Mouse (Mus musculus) intestine, postnatal 0 days (tissue): ENCODE data around the gene Ptgir. TPM values are rescaled to one million over a fixed set of nuclear protein-coding genes. Genes with fewer than 3 reads are reported as not detected.

Experiments used
- ATAC-seq: fragments of 200-750 bp; cut with Nextera tagmentation; 2 replicates; pipeline ENCODE4 v1.8.0; 2017; ENCODE audit warnings: mild to moderate bottlenecking, moderate TSS enrichment, moderate library complexity
- H3K27ac ChIP-seq: fragments of 300-500 bp; sonication (generic); 2 replicates; pipeline ENCODE4 v1.5.1; 2014; ENCODE audit warnings: mild to moderate bottlenecking, low read depth, low read length, moderate library complexity
- H3K27me3 ChIP-seq: fragments of 300-500 bp; sonication (generic); replicated peaks from 2 replicates; pipeline ENCODE4 v1.6.1; 2014; ENCODE audit warnings: low read length, mixed read lengths; ENCODE audit not compliant: control insufficient read depth, insufficient read depth
- H3K36me3 ChIP-seq: fragments of 300-500 bp; sonication (generic); 2 replicates; pipeline ENCODE4 v1.6.1; 2014; ENCODE audit warnings: mild to moderate bottlenecking, moderate library complexity; ENCODE audit not compliant: control insufficient read depth, insufficient read depth
- H3K4me1 ChIP-seq: fragments of 300-500 bp; sonication (generic); replicated peaks from 2 replicates; pipeline ENCODE4 v1.6.1; 2014; ENCODE audit warnings: antibody characterized with exemption, low read length, mixed read lengths; ENCODE audit not compliant: control insufficient read depth, insufficient read depth
- H3K4me2 ChIP-seq: fragments of 300-500 bp; sonication (generic); replicated peaks from 2 replicates; pipeline ENCODE4 v1.6.1; 2014; ENCODE audit warnings: low read depth, mild to moderate bottlenecking, moderate library complexity
- H3K4me3 ChIP-seq: fragments of 300-500 bp; sonication (generic); 2 replicates; pipeline ENCODE4 v1.5.1; 2014; ENCODE audit warnings: low read depth, low read length
- H3K9ac ChIP-seq: fragments of 300-500 bp; sonication (generic); 2 replicates; pipeline ENCODE4 v1.6.1; 2014; ENCODE audit warnings: mild to moderate bottlenecking, low read depth, low read length
- H3K9me3 ChIP-seq: fragments of 300-500 bp; sonication (generic); 2 replicates; pipeline ENCODE4 v1.6.1; 2016; ENCODE audit warnings: mixed run types; ENCODE audit not compliant: control insufficient read depth
- CTCF ChIP-seq: sonication (generic); IDR thresholded peaks from 2 replicates; pipeline ENCODE4 v1.5.1; 2016; ENCODE audit warnings: low read depth, mild to moderate bottlenecking, control low read depth, antibody characterized with exemption, moderate library complexity
- WGBS: fragments of 180-500 bp; shearing (Covaris S2); extraction: QIAGEN DNeasy Blood & Tissue Kit; methylation state at CpG from one replicate; pipeline ENCODE4 v1.1.7; 2014; 5-methylcytosine and 5-hydroxymethylcytosine counted together
- polyA plus RNA-seq: library from polyadenylated mRNA; unstranded; fragments of >200 nt; fragmentation: Nextera tagmentation; extraction: Ambion mirVana; gene quantifications from 2 replicates; pipeline ENCODE4 v1.2.1, GENCODE M21; 2015

The Ptgir gene
- polyA plus RNA-seq, 1 experiment from 2014 or later, result 1.7 TPM

DNA sequence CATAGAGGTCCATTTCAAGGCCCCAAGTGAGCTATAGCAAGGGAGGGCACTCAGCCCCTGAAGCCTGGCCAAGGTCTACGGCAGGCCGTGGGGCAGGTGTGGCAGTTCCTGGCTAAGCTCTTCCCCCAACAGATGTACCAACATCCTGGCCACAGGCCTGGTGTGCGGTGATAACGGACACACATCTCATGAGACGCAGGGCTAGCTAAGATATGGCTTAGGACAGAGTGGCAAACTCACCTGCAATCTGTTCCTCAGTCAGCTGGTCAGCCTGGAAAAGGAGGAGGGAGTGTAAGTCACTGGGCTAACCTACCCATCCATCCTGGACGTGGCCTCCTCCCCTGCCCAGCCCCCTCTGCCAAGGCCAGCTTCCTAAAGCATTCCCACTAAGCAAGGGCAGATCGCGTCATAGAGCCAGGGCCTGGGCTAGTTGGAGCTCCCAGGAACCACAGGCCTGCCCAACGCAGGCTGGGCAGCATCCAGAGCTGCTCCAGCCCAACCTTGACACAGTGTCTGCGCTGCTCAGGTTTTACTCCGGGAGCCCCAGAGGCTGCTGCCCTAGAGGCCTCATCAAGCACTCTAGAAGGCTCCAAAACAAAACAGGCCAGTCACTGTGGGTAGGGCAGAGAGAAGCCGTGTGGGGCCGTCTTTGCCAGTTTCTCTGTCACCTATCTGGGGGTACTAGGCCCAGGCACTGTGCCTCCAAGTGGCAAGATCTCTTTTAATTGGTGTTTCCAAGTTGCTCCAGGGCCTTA is 13.3 kb downstream of the Ptgir start:
- Histone ChIP-seq H3K9ac (no peak overlapping the region; the same call in 1 of the 2 replicates), H3K9me3 (no peaks in the 10 kb centered on the region), H3K4me1 (peaks cover 9% of the 10 kb centered on the region; the same call in 1 of the 2 replicates), H3K4me3 (no peak overlapping the region), H3K27ac (no peak overlapping the region), H3K27me3 (no peaks in the 10 kb centered on the region), H3K36me3 (peaks cover 43% of the 10 kb centered on the region), H3K4me2 (peak overlapping the region; percentile 32)
- no peak for TF ChIP-seq CTCF
- WGBS, result 65% methylated on average over 13 of the region's 13 CpGs
- no peak for ATAC-seq

DNA sequence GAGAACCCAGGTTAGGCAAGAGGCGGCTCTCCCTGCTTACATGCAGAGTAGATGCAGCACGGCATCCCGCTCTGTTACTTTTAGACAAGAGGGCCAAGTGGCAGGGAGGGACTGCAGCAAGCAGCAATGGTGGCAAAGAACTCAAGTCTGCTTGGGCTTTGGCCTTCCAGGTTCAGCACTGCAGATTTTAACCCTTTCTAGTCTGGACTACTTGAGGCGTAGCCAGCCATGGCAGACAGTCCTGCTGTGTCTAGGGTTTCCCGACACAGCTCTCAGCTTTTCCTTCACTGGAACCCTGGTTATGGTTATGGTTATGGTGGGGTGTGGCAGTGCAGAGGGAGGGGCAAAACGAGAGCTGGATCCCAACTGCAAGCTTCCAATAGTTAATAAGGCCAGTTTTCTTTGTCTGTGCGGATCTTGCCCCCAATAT is 13.9 kb downstream of the Ptgir start:
- H3K27me3 ChIP-seq, result no peaks in the 10 kb centered on the region
- TF ChIP-seq CTCF, result no peak
- H3K9me3 ChIP-seq, result no peaks in the 10 kb centered on the region
- H3K36me3 ChIP-seq, result peaks cover 38% of the 10 kb centered on the region
- peak overlapping the region; percentile 32 for H3K4me2 ChIP-seq
- no peak overlapping the region for H3K27ac ChIP-seq
- H3K4me1 ChIP-seq, result peaks cover 9% of the 10 kb centered on the region; the same call in 1 of the 2 replicates
- 54% methylated on average over 7 of the region's 7 CpGs for WGBS
- no peak for ATAC-seq
- H3K4me3 ChIP-seq, result no peak overlapping the region
- H3K9ac ChIP-seq, result no peak overlapping the region

DNA sequence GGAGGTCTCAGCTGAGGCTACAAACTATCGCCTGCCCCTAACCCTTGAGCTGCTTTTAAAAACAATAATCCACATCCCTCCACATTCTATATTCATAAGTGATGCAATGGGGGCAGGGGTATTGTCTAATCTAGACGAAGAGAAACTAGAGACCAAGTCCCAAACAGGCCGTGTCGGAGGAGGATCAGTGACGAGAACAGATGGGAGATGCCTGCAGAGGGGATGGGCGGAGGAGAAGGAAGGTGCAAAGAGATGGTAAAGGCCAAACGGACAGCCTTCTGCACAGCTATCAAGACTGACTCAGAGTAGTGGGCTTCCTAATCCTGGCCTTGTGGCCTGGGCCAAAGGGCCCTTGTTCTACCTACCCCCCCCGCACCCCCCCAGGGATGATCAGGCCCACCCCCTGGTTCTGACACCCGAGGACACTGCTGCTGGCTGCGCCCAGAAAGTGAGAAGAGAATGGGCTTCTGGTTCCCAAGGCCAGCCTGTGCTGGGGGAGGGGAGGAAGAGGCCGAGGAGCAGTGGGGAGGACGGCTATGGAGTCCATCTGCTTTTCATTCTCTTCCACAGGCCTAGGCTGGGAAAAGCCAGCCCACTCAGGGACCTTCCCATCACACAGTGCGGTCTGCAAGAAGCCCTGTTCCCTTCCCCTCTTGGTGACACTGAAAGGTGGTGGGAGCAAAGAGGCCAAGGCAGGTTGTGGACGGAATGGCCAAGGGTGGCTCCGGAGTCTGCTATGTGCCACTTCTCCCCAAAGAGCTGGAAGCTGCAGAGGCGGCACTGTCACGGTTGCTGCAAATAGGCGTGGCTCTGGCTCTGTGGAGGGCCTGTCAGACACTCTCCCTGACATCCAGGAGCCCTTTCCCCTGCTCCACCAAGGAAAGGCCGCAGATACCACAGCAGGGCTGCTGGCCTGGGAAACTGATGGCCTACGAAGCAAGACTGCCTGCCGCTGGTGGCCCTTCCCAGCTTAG is 14.8 kb downstream of the Ptgir start:
- ATAC-seq, result no peak
- no peak for TF ChIP-seq CTCF
- Histone ChIP-seq H3K4me2 (peak overlapping the region; percentile 84), H3K27ac (peak overlapping the region; percentile 94), H3K9ac (peak overlapping the region; percentile 80), H3K4me1 (peaks cover 9% of the 10 kb centered on the region; the same call in 1 of the 2 replicates), H3K9me3 (no peaks in the 10 kb centered on the region), H3K36me3 (peaks cover 30% of the 10 kb centered on the region), H3K4me3 (peak overlapping the region; percentile 91), H3K27me3 (no peaks in the 10 kb centered on the region)
- 30% methylated on average over 21 of the region's 21 CpGs for WGBS

DNA sequence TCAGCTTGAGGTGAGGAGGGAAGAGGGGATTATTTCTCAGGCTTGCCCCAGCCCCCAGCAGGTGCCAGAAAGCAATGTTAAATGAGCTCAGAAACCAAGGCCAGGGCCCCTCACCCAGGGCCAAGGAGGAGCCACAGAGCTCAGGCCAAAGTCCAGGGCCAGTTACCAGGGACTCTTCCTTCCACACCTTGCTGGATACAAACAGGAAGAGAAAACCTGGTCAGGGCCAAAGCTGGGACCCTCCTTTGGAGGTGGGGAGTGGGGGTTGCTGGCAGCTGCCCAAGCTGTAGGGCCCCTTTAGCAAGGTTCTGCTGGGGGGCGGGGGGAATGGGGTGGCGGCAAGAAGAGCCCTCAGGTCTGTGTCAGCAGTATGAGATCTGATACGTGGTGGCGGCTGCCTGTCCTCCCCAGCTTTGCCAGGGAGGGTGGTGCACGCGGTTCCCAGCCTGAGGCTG is 15.6 kb downstream of the Ptgir start:
- ATAC-seq, result 0 out of 2 replicates have a peak, but pooled peaks have one; percentile 18
- no peaks in the 10 kb centered on the region for H3K27me3 ChIP-seq
- peaks cover 22% of the 10 kb centered on the region for H3K36me3 ChIP-seq
- peak overlapping the region; percentile 94 for H3K27ac ChIP-seq
- TF ChIP-seq CTCF, result no peak
- H3K4me3 ChIP-seq, result peak overlapping the region; percentile 91
- H3K4me1 ChIP-seq, result peaks cover 9% of the 10 kb centered on the region; the same call in 1 of the 2 replicates
- no peaks in the 10 kb centered on the region for H3K9me3 ChIP-seq
- WGBS, result 19% methylated on average over 6 of the region's 6 CpGs
- H3K4me2 ChIP-seq, result peak overlapping the region; percentile 84
- H3K9ac ChIP-seq, result peak overlapping the region; percentile 80

DNA sequence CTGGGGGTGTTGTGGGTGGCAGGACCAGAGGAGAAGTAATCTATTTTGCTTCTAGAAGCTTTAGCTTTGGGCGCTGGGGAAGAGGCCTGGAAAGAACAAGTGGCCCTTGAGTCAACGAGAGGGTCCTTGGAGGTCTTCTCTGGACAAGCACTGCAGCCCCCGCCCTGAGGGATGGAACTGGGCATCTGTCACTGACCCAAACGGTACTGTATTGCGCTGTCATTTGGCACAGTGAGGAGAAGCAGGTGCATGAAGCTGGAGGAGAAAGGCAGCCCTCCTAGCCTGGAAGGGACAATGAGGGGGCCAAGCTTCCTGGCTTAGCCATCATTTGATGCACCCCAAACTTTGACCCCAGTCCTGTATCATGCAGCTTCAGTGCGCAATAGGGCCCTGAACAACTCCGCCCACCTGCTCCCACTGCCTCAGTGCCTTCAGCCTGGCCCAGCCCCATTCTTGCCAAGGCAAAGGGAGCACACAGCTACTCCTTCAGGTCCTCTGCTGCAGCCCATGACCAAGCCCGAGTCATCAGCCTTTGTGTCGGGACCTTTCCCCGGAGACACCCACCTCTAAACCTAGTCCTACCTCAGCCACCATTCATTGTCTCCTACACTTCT is 16.2 kb downstream of the Ptgir start:
- Histone ChIP-seq H3K4me2 (peak overlapping the region; percentile 84), H3K36me3 (peaks cover 16% of the 10 kb centered on the region), H3K27me3 (no peaks in the 10 kb centered on the region), H3K4me3 (peak overlapping the region; percentile 91), H3K9me3 (no peaks in the 10 kb centered on the region), H3K27ac (peak overlapping the region; percentile 94), H3K9ac (peak overlapping the region; percentile 80), H3K4me1 (peaks cover 9% of the 10 kb centered on the region; the same call in 1 of the 2 replicates)
- 28% methylated on average over 10 of the region's 10 CpGs for WGBS
- no peak for TF ChIP-seq CTCF
- ATAC-seq, result peak; percentile 5; the same call in 1 of the 2 replicates
